ENCODE assay signal across 13 mouse cellular contexts in the genomic region with DNA sequence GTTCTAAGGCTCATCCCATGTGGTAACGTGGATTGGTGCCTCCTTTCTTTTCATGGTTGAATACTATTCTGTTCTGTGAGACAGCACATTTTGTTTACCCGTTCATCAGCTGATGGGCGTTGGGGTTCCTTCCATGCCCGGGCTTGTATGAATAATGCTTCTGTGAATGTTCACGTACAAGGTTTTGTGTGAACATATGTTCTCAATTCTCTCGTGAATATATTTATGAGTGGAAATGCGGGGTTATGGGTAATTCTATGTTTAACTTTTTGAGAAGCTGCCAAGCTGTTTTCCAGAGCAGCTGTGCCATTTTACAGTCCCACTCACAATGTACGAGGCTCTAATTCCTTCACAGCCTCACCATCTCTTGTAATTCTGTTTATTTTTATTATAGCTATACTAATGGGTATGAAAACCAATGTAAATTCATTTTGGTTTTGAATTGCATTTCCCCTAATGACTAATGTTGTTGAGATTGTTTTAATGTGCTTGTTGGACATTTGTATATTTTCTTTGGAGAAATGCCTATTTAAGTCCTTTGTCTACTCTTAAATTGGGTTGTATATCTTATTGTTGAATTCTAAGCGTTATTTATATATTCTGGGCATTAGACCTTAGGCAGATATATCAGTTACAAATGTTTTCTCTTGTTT. TPM values are rescaled to one million over a fixed set of nuclear protein-coding genes. Genes with fewer than 3 reads are reported as not detected.
A peak's percentile ranks its signal among the peaks of the same experiment; 100 is the strongest.
DNase-seq lines count a peak whose midpoint lies in the region; ATAC-seq and TF ChIP-seq lines count a peak whose summit lies in the region.
"Had no signal": no experiment of that assay in that cellular context is flagged by ENCODE, and none has a peak within 500 bp of the region (broad histone marks: within the 10 kb centered on the region; RNA-seq: fewer than 3 reads in every experiment).

No protein-coding gene starts in this region.

- H3K27me3 ChIP-seq in heart, embryonic 15.5 days = no peaks in the 10 kb centered on the region
- no peaks in the 10 kb centered on the region for H3K27me3 ChIP-seq in lung, postnatal 0 days (replicated peaks; ENCODE audit: insufficient read depth, low read length)
- H3K27me3 ChIP-seq: liver, embryonic 12.5 days had no signal

- no peaks in the 10 kb centered on the region for H3K9me3 ChIP-seq in heart, embryonic 15.5 days (replicated peaks)
- H3K9me3 ChIP-seq in lung, postnatal 0 days (ENCODE audit: low read length) = no peaks in the 10 kb centered on the region
- H3K9me3 ChIP-seq: liver, embryonic 12.5 days had no signal

- peak; percentile 29; the same call in 1 of the 2 replicates for TF ChIP-seq EP300 in lung, postnatal 0 days (IDR thresholded peaks at IDR 0.05)

- peaks cover 36% of the 10 kb centered on the region for H3K4me1 ChIP-seq in heart, embryonic 15.5 days (replicated peaks)
- H3K4me1 ChIP-seq in lung, postnatal 0 days (ENCODE audit: insufficient read depth, low read depth, low read length) = peaks cover 6% of the 10 kb centered on the region; the same call in 1 of the 2 replicates
- no peaks in the 10 kb centered on the region for H3K4me1 ChIP-seq in lung, adult 2 months (ENCODE audit: control insufficient read depth, insufficient read depth, low read length)
- H3K4me1 ChIP-seq: liver, embryonic 12.5 days had no signal

- TF ChIP-seq CTCF in lung, postnatal 0 days (IDR thresholded peaks at IDR 0.05) = no peak
- no peak for TF ChIP-seq CTCF in lung, adult 2 months (IDR thresholded peaks at IDR 0.05; ENCODE audit: insufficient read depth, low read length)

- no peak for ATAC-seq in heart, embryonic 15.5 days (replicated peaks; ENCODE audit: insufficient number of reproducible peaks, insufficient read depth, low FRiP score, low read depth)
- ATAC-seq in lung, postnatal 0 days = no peak
- ATAC-seq in megakaryocyte progenitor cell, adult 5-6 weeks (replicated peaks; ENCODE audit: poor library complexity) = no peak
- ATAC-seq: liver, embryonic 12.5 days; midbrain, embryonic 16.5 days had no signal

- no peak overlapping the region for H3K9ac ChIP-seq in heart, embryonic 15.5 days
- no peak overlapping the region for H3K9ac ChIP-seq in lung, postnatal 0 days (replicated peaks; ENCODE audit: low read depth)
- H3K9ac ChIP-seq: liver, embryonic 12.5 days had no signal

- no peaks in the 10 kb centered on the region for H3K36me3 ChIP-seq in heart, embryonic 15.5 days
- no peaks in the 10 kb centered on the region for H3K36me3 ChIP-seq in lung, postnatal 0 days (ENCODE audit: insufficient read depth, low read length)
- H3K36me3 ChIP-seq: liver, embryonic 12.5 days had no signal

- DNase-seq in heart, postnatal 4 days = no peak
- peak; percentile 51 for DNase-seq in lung, postnatal 0 days (ENCODE audit: low spot score)
- no peak for DNase-seq in lung, adult 2 months
- peak; percentile 52 to 58 for DNase-seq in layer of hippocampus, adult 8-10 months (ENCODE audit: low spot score in 2 of 2)
- peak; percentile 8 for DNase-seq in right cerebral cortex, postnatal 4 days
- no peak for DNase-seq in adrenal gland, adult 2 months
- DNase-seq: cerebellum, adult 11 months; retina, postnatal 1 day; thymus, adult 2 months had no signal

- no peak for TF ChIP-seq POLR2A in lung, adult 2 months (IDR thresholded peaks at IDR 0.05; ENCODE audit: borderline replicate concordance, extremely low read depth, low read depth, low read length)

- no peak overlapping the region for H3K4me2 ChIP-seq in heart, embryonic 15.5 days
- no peak overlapping the region for H3K4me2 ChIP-seq in lung, postnatal 0 days (replicated peaks; ENCODE audit: low read depth, low read length)
- H3K4me2 ChIP-seq: liver, embryonic 12.5 days had no signal

- WGBS in heart, embryonic 15.5 days = 75% methylated on average over 9 of the region's 9 CpGs
- 55% methylated on average over 9 of the region's 9 CpGs for WGBS in lung, postnatal 0 days
- WGBS in lung, adult 2 months = 66% methylated on average over 9 of the region's 9 CpGs

- peak overlapping the region; percentile 47; the same call in 1 of the 2 replicates for H3K27ac ChIP-seq in heart, embryonic 15.5 days
- H3K27ac ChIP-seq in lung, postnatal 0 days (ENCODE audit: low read length) = 0 out of 2 replicates have a peak overlapping the region, but pooled peaks have one; percentile 0
- H3K27ac ChIP-seq: liver, embryonic 12.5 days had no signal

- no peak overlapping the region for H3K4me3 ChIP-seq in heart, embryonic 15.5 days
- no peak overlapping the region for H3K4me3 ChIP-seq in lung, postnatal 0 days (ENCODE audit: low read depth, low read length)
- no peak overlapping the region for H3K4me3 ChIP-seq in lung, adult 2 months (replicated peaks; ENCODE audit: extremely low read depth, low read depth, low read length)
- H3K4me3 ChIP-seq: liver, embryonic 12.5 days had no signal

RNA-seq across cellular contexts. Expression of gene Lclat1, which starts 32.4 kb away (rescaled TPM):
- polyA plus RNA-seq in heart, embryonic 15.5 days (2015; fragmentation: Nextera tagmentation; extraction: Ambion mirVana) = 35.9 and 36.3 TPM in 2 replicates
- 100 to 1,000 TPM; 160 to 168 TPM for total RNA-seq in heart, postnatal 4 days (2021)
- 9.1 and 10.2 TPM in 2 replicates for polyA plus RNA-seq in lung, postnatal 0 days (2015; fragmentation: Nextera tagmentation; extraction: Ambion mirVana)
- polyA plus RNA-seq in lung, adult 2 months (2012; rRNA removed) = 9.4 and 22.8 TPM in 2 replicates
- 10 to 100 TPM; 32.0 to 37.2 (median 36.6) TPM for total RNA-seq in layer of hippocampus, adult 8-10 months (2022)
- 10 to 100 TPM; 40.8 to 42.6 TPM for total RNA-seq in adrenal gland, adult 2 months (2021)
- polyA plus RNA-seq in adrenal gland, adult 2 months (2012; rRNA removed) = 2.0 and 4.6 TPM in 2 replicates
- 25.8 and 29.4 TPM in 2 replicates for total RNA-seq in megakaryocyte progenitor cell, adult 5-6 weeks (2015)
- 8.8 and 10.0 TPM in 2 replicates for total RNA-seq in megakaryocyte progenitor cell, adult 5-6 weeks (2017)

Comparison
In these comparisons a context has a peak if more than half of its experiments do, and no peak if none do; other contexts are left out.
1. DNase-seq: peak in lung, postnatal 0 days (single experiment), layer of hippocampus, adult 8-10 months (2 of 2) and right cerebral cortex, postnatal 4 days (single experiment); none in heart, postnatal 4 days (single experiment), lung, adult 2 months (single experiment) and adrenal gland, adult 2 months (single experiment).